Mouse (Mus musculus) forebrain, embryonic 11.5 days (tissue): Measurements from ENCODE around the gene AI182371. TPM values are rescaled to one million over a fixed set of nuclear protein-coding genes. Genes with fewer than 3 reads are reported as not detected.

Source experiments
- ATAC-seq: fragments of 200-750 bp; cut with Nextera tagmentation; replicated peaks from 2 replicates; pipeline ENCODE4 v1.8.0; 2017; ENCODE audit warnings: moderate TSS enrichment; ENCODE audit not compliant: low FRiP score
- DNase-seq: peaks from one replicate; pipeline ENCODE4 v3.0.0-alpha.2; 2017; ENCODE audit warnings: low spot score
- H3K27ac ChIP-seq: fragments of 300-500 bp; sonication (generic); 2 replicates; pipeline ENCODE4 v1.5.1; 2014; ENCODE audit warnings: low read depth, low read length
- H3K27me3 ChIP-seq: fragments of 300-500 bp; sonication (generic); 2 replicates; pipeline ENCODE4 v1.6.1; 2014; ENCODE audit warnings: mild to moderate bottlenecking, low read length, mixed read lengths; ENCODE audit not compliant: control insufficient read depth, insufficient read depth
- H3K36me3 ChIP-seq: fragments of 300-500 bp; sonication (generic); 2 replicates; pipeline ENCODE4 v1.6.1; 2014; ENCODE audit warnings: mild to moderate bottlenecking, low read length, moderate library complexity, mixed read lengths; ENCODE audit not compliant: control insufficient read depth, insufficient read depth
- H3K4me1 ChIP-seq: fragments of 300-500 bp; sonication (generic); replicated peaks from 2 replicates; pipeline ENCODE4 v1.6.1; 2014; ENCODE audit warnings: low read length, mixed read lengths; ENCODE audit not compliant: control insufficient read depth, insufficient read depth
- H3K4me2 ChIP-seq: fragments of 300-500 bp; sonication (generic); 2 replicates; pipeline ENCODE4 v1.6.1; 2014; ENCODE audit warnings: low read depth, mild to moderate bottlenecking, low read length, moderate library complexity, mixed read lengths; ENCODE audit not compliant: severe bottlenecking
- H3K4me3 ChIP-seq: fragments of 300-500 bp; sonication (generic); 2 replicates; pipeline ENCODE4 v1.5.1; 2014; ENCODE audit warnings: low read depth, low read length
- H3K9ac ChIP-seq: fragments of 300-500 bp; sonication (generic); 2 replicates; pipeline ENCODE4 v1.6.1; 2014; ENCODE audit warnings: low read length
- H3K9me3 ChIP-seq: fragments of 300-500 bp; sonication (generic); 2 replicates; pipeline ENCODE4 v1.6.1; 2016; ENCODE audit warnings: low read length, mixed read lengths; ENCODE audit not compliant: control insufficient read depth
- whole genome bisulfite sequencing: fragments of 180-500 bp; shearing (Covaris S2); extraction: QIAGEN DNeasy Blood & Tissue Kit; methylation state at CpG from one replicate; pipeline ENCODE4 v1.1.7; 2014; 5-methylcytosine and 5-hydroxymethylcytosine counted together
- polyA plus RNA-seq: library from polyadenylated mRNA; unstranded; fragments of >200 nt; fragmentation: Nextera tagmentation; extraction: Ambion mirVana; gene quantifications from 2 replicates; pipeline ENCODE4 v1.2.1, GENCODE M21; 2014

The AI182371 gene
- polyA plus RNA-seq: 0.17 TPM in 1 of 2 replicates, not detected in the other

DNA sequence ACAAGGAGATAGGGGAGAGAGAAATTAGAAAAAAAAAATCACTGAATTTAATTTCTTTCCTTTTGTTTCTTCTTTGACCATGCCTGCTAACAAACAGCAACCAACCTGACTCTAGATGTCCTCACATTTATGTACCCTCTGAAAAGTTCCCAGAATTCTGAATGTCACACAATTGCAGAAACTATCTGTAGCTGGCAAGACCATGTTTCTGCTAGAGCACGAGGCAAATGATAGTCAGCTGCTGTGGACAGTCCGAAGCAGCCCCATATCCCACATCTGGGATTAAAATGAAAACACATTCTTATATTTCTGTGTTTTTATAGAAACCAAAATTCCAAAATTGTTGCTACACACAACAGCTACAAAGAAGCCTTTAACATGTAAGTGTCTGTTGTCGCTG, at the start of gene AI182371:
AI182371 (minus strand) TSS at position 101 of the 400 bp plus-strand sequence.
- no peak for ATAC-seq
- 93% methylated on average over 3 of the region's 3 CpGs for WGBS
- DNase-seq: no peak

GRCm38 (mm10) chr2:35148806-35149205, 47.5 kb upstream of the AI182371 start:
- WGBS: 94% methylated on average over 10 of the region's 10 CpGs
- H3K36me3 ChIP-seq: peaks cover 27% of the 10 kb centered on the region

More for the DNA sequence above, at the start of gene AI182371:
- Histone ChIP-seq H3K27ac (no peak within 1 kb of the TSS), H3K9ac (no peak within 1 kb of the TSS), H3K4me2 (no peak within 1 kb of the TSS), H3K9me3 (no peaks in the 10 kb centered on the region), H3K4me3 (no peak within 1 kb of the TSS), H3K4me1 (no peaks in the 10 kb centered on the region), H3K27me3 (no peaks in the 10 kb centered on the region), H3K36me3 (no peaks in the 10 kb centered on the region)

DNA sequence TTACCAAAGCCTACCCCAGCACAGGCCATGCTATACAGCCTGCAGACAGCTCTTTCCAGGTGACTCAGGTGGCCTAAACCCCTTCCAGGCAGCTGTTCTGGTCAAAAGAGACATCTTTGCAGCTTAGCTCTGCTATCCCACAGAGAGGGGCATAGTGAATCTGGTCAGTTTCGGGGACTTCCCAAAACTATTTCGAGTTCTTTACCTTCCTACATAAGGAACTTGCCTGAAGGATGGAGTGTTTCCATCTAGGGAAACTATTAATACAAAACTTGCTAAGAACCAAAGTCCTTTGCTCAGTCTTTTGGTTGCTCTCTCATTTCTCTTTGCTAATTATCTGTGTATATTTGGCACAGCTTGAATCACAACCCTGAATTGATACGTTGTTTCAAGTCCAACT, 40.3 kb upstream of the AI182371 start:
- Histone ChIP-seq H3K9ac (no peak overlapping the region), H3K27me3 (no peaks in the 10 kb centered on the region), H3K4me2 (no peak overlapping the region), H3K36me3 (peaks cover 19% of the 10 kb centered on the region), H3K27ac (no peak overlapping the region), H3K9me3 (no peaks in the 10 kb centered on the region), H3K4me3 (no peak overlapping the region), H3K4me1 (no peaks in the 10 kb centered on the region)
- ATAC-seq (no peak), DNase-seq (no peak)
- WGBS: 93% methylated on average over 3 of the region's 3 CpGs

More at GRCm38 (mm10) chr2:35148806-35149205, 47.5 kb upstream of the AI182371 start:
- H3K4me3 ChIP-seq: no peak overlapping the region
- no peaks in the 10 kb centered on the region for H3K9me3 ChIP-seq
- DNase-seq (no peak), ATAC-seq (no peak)
- H3K9ac ChIP-seq: no peak overlapping the region
- no peak overlapping the region for H3K27ac ChIP-seq
- H3K4me2 ChIP-seq: no peak overlapping the region
- no peaks in the 10 kb centered on the region for H3K4me1 ChIP-seq
- H3K27me3 ChIP-seq: no peaks in the 10 kb centered on the region

DNA sequence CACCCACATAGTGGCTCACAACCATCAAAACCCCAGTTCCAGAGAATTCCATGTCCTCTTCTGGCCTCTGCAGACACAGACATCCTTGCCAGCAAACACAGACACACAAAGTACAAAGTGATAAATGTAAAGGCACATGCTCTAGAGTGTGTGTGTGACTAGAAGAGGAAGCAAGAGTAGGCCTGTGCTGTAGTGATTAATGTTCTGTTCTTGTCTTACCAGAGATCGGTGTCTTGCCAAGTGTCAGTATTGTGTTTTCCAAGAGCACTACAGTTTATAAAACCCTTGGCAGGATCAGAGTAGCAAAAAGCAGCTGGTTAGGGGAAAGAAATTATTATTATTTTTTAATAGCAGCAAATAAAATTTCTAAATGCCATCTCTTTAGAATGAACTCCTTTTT, 37.2 kb upstream of the AI182371 start:
- H3K9ac ChIP-seq: no peak overlapping the region
- no peak overlapping the region for H3K27ac ChIP-seq
- ATAC-seq (no peak), DNase-seq (no peak)
- H3K4me1 ChIP-seq: no peaks in the 10 kb centered on the region
- WGBS: 96% methylated on average over 1 of the region's 1 CpGs
- H3K4me3 ChIP-seq: no peak overlapping the region
- H3K36me3 ChIP-seq: peaks cover 10% of the 10 kb centered on the region
- H3K4me2 ChIP-seq: no peak overlapping the region
- no peaks in the 10 kb centered on the region for H3K9me3 ChIP-seq
- H3K27me3 ChIP-seq: no peaks in the 10 kb centered on the region

- peaks cover 6% of the 10 kb centered on the region for H3K4me1 ChIP-seq
- ATAC-seq (no peak), DNase-seq (no peak)
- H3K9ac ChIP-seq: no peak overlapping the region
- H3K27me3 ChIP-seq: no peaks in the 10 kb centered on the region
- H3K4me2 ChIP-seq: no peak overlapping the region
- H3K9me3 ChIP-seq: no peaks in the 10 kb centered on the region
- no peak overlapping the region for H3K4me3 ChIP-seq
- H3K36me3 ChIP-seq: peaks cover 3% of the 10 kb centered on the region
- WGBS: 87% methylated on average over 5 of the region's 5 CpGs
- no peak overlapping the region for H3K27ac ChIP-seq
These were observed 32.5 kb upstream of the AI182371 start for GRCm38 (mm10) chr2:35133891-35134290.

DNA sequence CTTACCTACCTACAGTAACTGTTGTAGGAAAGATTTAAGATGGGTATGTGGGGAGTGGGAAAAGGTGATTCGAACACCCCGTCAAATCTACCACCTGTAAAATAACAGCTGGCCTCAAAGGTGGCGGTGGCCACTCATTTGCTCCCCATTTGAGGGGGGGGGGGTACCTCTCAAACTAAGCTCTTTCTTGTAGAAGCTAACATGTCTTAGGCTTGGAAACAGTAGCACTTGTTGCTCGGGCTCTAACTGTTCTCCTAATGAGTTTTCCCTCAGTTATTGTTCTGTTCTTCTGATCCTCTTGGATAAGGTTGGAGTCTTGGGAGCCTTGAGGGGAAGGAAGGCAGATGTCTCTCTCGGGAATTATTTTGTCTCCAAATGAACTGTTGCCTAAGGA, 31.3 kb upstream of the AI182371 start:
- H3K27me3 ChIP-seq: no peaks in the 10 kb centered on the region
- peak overlapping the region; percentile 66 for H3K27ac ChIP-seq
- no peak for DNase-seq
- H3K36me3 ChIP-seq: no peaks in the 10 kb centered on the region; the same call in 1 of the 2 replicates
- 8% methylated on average over 5 of the region's 5 CpGs for WGBS
- H3K9me3 ChIP-seq: no peaks in the 10 kb centered on the region
- ATAC-seq: no peak
- peak overlapping the region; percentile 70 for H3K9ac ChIP-seq
- peak overlapping the region; percentile 45 for H3K4me3 ChIP-seq
- H3K4me1 ChIP-seq: peaks cover 6% of the 10 kb centered on the region
- H3K4me2 ChIP-seq: peak overlapping the region; percentile 70

- Histone ChIP-seq H3K4me2 (peak overlapping the region; percentile 70), H3K4me3 (peak overlapping the region; percentile 45)
- WGBS: under 1% methylated on average over 21 of the region's 21 CpGs
These were observed 30.8 kb upstream of the AI182371 start for GRCm38 (mm10) chr2:35131991-35132661.

GRCm38 (mm10) chr2:35131491-35131890, 30.1 kb upstream of the AI182371 start:
- Histone ChIP-seq H3K36me3 (no peaks in the 10 kb centered on the region; the same call in 1 of the 2 replicates), H3K4me1 (peaks cover 6% of the 10 kb centered on the region), H3K27me3 (no peaks in the 10 kb centered on the region), H3K27ac (no peak overlapping the region; the same call in 1 of the 2 replicates), H3K9me3 (no peaks in the 10 kb centered on the region), H3K4me3 (no peak overlapping the region), H3K9ac (peak overlapping the region; percentile 37; the same call in 1 of the 2 replicates), H3K4me2 (no peak overlapping the region)
- 0 out of 2 replicates have a peak, but pooled peaks have one; percentile 21 for ATAC-seq
- no peak for DNase-seq

More at GRCm38 (mm10) chr2:35131991-35132661, 30.8 kb upstream of the AI182371 start:
- Histone ChIP-seq H3K9me3 (no peaks in the 10 kb centered on the region), H3K9ac (peak overlapping the region; percentile 70), H3K27ac (peak overlapping the region; percentile 66), H3K27me3 (no peaks in the 10 kb centered on the region), H3K36me3 (no peaks in the 10 kb centered on the region; the same call in 1 of the 2 replicates), H3K4me1 (peaks cover 6% of the 10 kb centered on the region)
- ATAC-seq: peak; percentile 99
- peak; percentile 93 for DNase-seq

DNA sequence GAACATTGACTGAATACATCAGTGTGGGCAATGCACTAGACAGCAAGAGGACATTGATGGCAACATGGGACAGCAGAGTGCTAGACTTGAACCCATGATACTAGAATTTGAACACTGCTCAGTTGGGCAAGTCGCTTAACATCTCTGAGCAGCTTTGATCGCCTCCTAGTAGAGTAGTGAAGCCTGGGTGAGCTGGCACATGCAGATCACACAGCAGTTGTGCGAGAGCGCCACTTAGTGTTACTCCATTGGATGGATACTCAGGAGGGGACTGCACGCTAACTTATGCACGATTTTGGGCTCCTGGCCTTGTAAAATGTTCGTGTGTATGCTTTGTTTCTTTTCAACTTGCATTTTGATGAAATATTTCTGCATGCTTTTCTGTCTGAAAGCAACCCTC, 23.4 kb upstream of the AI182371 start:
- ATAC-seq (no peak), DNase-seq (no peak)
- H3K9ac ChIP-seq: no peak overlapping the region
- H3K27ac ChIP-seq: no peak overlapping the region
- WGBS: 71% methylated on average over 7 of the region's 7 CpGs
- no peaks in the 10 kb centered on the region for H3K4me1 ChIP-seq
- H3K4me2 ChIP-seq: no peak overlapping the region
- H3K4me3 ChIP-seq: no peak overlapping the region
- H3K27me3 ChIP-seq: no peaks in the 10 kb centered on the region
- H3K36me3 ChIP-seq: no peaks in the 10 kb centered on the region
- H3K9me3 ChIP-seq: no peaks in the 10 kb centered on the region
